Mouse (Mus musculus): ENCODE measurements around the gene Iqgap3. TPM values are rescaled to one million over a fixed set of nuclear protein-coding genes. Genes with fewer than 3 reads are reported as not detected.

Gene Iqgap3
- polyA plus RNA-seq, 1 experiment: 3.8 TPM

DNA sequence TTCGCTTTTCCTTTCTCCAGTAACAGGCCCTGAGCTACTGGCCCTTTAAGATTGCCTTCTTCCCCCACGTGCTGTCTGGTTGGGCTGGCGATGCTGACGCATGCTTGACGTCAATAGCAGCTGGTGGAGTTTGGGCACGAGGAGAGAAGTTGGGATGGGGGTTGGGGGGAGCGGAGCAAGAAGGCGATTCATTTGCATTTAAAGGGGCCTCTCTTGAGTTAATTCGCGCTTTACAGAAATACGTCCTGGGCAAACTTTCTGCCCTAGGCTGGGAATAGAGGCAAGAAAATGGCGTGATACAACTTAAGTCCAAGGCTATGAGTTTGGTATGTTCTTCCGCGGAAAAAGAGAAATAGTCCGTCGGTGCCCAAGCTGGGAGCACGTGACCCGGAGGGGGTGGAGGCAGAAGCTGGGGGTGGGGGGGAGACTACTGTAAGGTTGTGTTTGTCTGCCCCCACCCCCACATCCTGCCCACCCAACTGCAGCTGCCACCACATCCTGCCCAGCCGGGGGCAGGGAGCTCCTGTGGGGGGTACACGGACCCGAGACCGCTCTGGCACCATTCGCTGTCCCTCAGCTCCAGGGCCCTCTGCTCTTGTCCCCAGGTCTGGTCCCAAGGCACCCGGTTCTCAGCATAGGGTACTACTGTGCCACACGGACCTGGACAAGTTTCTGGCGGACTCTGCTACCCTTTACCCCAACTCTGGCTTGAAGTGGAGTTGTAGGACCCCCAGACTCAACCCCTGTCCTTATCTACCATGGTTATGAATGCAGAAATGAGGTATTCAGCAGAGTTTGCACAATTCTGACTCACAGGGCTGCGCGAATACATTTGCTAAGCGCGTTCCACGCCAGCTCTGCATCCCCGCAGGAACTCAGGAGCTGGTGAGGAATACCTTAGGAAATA, 56.8 kb downstream of the Iqgap3 start:
- no peak for TF ChIP-seq CTCF (IDR thresholded peaks at IDR 0.05; ENCODE audit: control insufficient read depth, insufficient read depth, insufficient replicate concordance, low read depth, low read length)
- TF ChIP-seq POLR2A (IDR thresholded peaks at IDR 0.05; ENCODE audit: control insufficient read depth, low read depth, low read length): 0 out of 2 replicates have a peak, but pooled peaks have one; percentile 17
- Histone ChIP-seq H3K27me3 (ENCODE audit: control insufficient read depth, insufficient read depth, low read length) (no peaks in the 10 kb centered on the region), H3K4me3 (ENCODE audit: control insufficient read depth, low read depth, low read length) (peak overlapping the region; percentile 87), H3K4me1 (ENCODE audit: control insufficient read depth, insufficient read depth, low read length) (peaks cover 44% of the 10 kb centered on the region), H3K36me3 (ENCODE audit: control insufficient read depth, insufficient read depth, low read length) (no peaks in the 10 kb centered on the region), H3K27ac (ENCODE audit: control insufficient read depth, insufficient read depth, low read depth, low read length) (peak overlapping the region; percentile 88)

DNA sequence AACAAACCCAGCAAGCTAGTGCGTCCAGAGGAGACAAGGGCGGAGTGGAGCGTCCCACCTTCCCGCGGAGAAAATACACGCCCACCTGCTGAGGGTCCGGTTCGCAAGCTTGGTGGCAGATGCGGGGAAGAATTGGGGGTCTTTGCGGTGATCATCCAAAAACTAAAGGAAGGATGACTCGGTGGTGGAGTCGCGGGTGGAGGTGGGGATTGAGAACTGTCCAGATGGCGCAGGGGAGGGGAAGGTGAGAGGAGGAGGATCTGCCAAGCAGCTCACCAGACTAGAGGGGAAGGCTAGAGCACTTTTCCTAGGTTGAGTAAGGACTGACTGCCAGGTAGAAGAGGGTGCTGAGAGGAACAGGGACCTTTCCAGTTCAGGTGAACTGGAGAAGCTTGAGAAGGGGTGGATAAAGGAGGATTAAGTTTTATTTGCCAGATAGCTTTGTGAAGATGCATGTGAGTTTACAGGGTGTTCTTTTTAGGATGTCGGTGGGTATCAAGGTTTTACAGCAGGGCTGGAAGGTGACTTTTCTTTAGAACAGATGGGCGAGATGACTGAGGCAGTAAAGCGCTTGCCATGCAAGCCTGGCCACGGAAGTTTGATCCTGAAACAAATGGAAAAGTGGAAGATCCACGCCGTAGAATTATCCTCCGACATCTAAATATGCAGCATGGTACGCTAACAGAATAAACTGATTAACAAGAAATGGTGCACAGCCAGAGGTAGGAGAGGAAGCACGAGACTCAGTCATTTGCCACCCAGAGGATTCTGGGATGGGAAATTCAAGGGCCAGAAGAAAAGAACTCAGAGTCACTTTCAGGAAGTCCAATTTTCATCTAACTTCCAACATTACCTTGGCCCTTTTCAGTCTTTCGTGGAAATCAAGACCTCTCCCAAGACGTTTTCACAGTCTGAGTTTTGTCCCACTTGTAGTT, 57.7 kb downstream of the Iqgap3 start:
- peak overlapping the region; percentile 87 for H3K4me3 ChIP-seq (ENCODE audit: control insufficient read depth, low read depth, low read length)
- peaks cover 52% of the 10 kb centered on the region for H3K4me1 ChIP-seq (ENCODE audit: control insufficient read depth, insufficient read depth, low read length)
- no peaks in the 10 kb centered on the region for H3K27me3 ChIP-seq (ENCODE audit: control insufficient read depth, insufficient read depth, low read length)
- H3K36me3 ChIP-seq (ENCODE audit: control insufficient read depth, insufficient read depth, low read length): no peaks in the 10 kb centered on the region
- H3K27ac ChIP-seq (ENCODE audit: control insufficient read depth, insufficient read depth, low read depth, low read length): peak overlapping the region; percentile 88
- no peak for TF ChIP-seq POLR2A (IDR thresholded peaks at IDR 0.05; ENCODE audit: control insufficient read depth, low read depth, low read length)
- TF ChIP-seq CTCF (IDR thresholded peaks at IDR 0.05; ENCODE audit: control insufficient read depth, insufficient read depth, insufficient replicate concordance, low read depth, low read length): no peak

GRCm38 (mm10) chr3:88140178-88140902, 58.6 kb downstream of the Iqgap3 start:
- peak overlapping the region; percentile 91 for H3K27ac ChIP-seq (ENCODE audit: control insufficient read depth, insufficient read depth, low read depth, low read length)
- no peaks in the 10 kb centered on the region for H3K27me3 ChIP-seq (ENCODE audit: control insufficient read depth, insufficient read depth, low read length)
- H3K36me3 ChIP-seq (ENCODE audit: control insufficient read depth, insufficient read depth, low read length): no peaks in the 10 kb centered on the region
- TF ChIP-seq POLR2A (IDR thresholded peaks at IDR 0.05; ENCODE audit: control insufficient read depth, low read depth, low read length) (no peak), CTCF (IDR thresholded peaks at IDR 0.05; ENCODE audit: control insufficient read depth, insufficient read depth, insufficient replicate concordance, low read depth, low read length) (no peak)
- H3K4me3 ChIP-seq (ENCODE audit: control insufficient read depth, low read depth, low read length): no peak overlapping the region
- peaks cover 56% of the 10 kb centered on the region for H3K4me1 ChIP-seq (ENCODE audit: control insufficient read depth, insufficient read depth, low read length)

- Histone ChIP-seq H3K27me3 (ENCODE audit: control insufficient read depth, insufficient read depth, low read length) (no peaks in the 10 kb centered on the region), H3K27ac (ENCODE audit: control insufficient read depth, insufficient read depth, low read depth, low read length) (peak overlapping the region; percentile 91), H3K4me1 (ENCODE audit: control insufficient read depth, insufficient read depth, low read length) (peaks cover 58% of the 10 kb centered on the region), H3K4me3 (ENCODE audit: control insufficient read depth, low read depth, low read length) (no peak overlapping the region), H3K36me3 (ENCODE audit: control insufficient read depth, insufficient read depth, low read length) (no peaks in the 10 kb centered on the region)
- TF ChIP-seq CTCF (IDR thresholded peaks at IDR 0.05; ENCODE audit: control insufficient read depth, insufficient read depth, insufficient replicate concordance, low read depth, low read length) (no peak), POLR2A (IDR thresholded peaks at IDR 0.05; ENCODE audit: control insufficient read depth, low read depth, low read length) (no peak)
These were observed 59.2 kb downstream of the Iqgap3 start for GRCm38 (mm10) chr3:88140903-88141430.

GRCm38 (mm10) chr3:88141439-88141786, 59.6 kb downstream of the Iqgap3 start:
- H3K4me3 ChIP-seq (ENCODE audit: control insufficient read depth, low read depth, low read length): peak overlapping the region; percentile 86
- peaks cover 60% of the 10 kb centered on the region for H3K4me1 ChIP-seq (ENCODE audit: control insufficient read depth, insufficient read depth, low read length)
- H3K27ac ChIP-seq (ENCODE audit: control insufficient read depth, insufficient read depth, low read depth, low read length): peak overlapping the region; percentile 91

GRCm38 (mm10) chr3:88141787-88142523, 60.2 kb downstream of the Iqgap3 start, which contains the start of gene Mef2d:
TSS of gene Mef2d (plus strand) at chr3:88142372.
- peaks cover 61% of the 10 kb centered on the region for H3K4me1 ChIP-seq (ENCODE audit: control insufficient read depth, insufficient read depth, low read length)
- H3K27ac ChIP-seq (ENCODE audit: control insufficient read depth, insufficient read depth, low read depth, low read length): peak within 1 kb of the TSS; percentile 91

More at GRCm38 (mm10) chr3:88141439-88141786, 59.6 kb downstream of the Iqgap3 start:
- H3K27me3 ChIP-seq (ENCODE audit: control insufficient read depth, insufficient read depth, low read length): no peaks in the 10 kb centered on the region
- H3K36me3 ChIP-seq (ENCODE audit: control insufficient read depth, insufficient read depth, low read length): no peaks in the 10 kb centered on the region
- TF ChIP-seq CTCF (IDR thresholded peaks at IDR 0.05; ENCODE audit: control insufficient read depth, insufficient read depth, insufficient replicate concordance, low read depth, low read length) (no peak), POLR2A (IDR thresholded peaks at IDR 0.05; ENCODE audit: control insufficient read depth, low read depth, low read length) (no peak)

More at GRCm38 (mm10) chr3:88141787-88142523, 60.2 kb downstream of the Iqgap3 start, which contains the start of gene Mef2d:
- peak; percentile 89 for TF ChIP-seq POLR2A (IDR thresholded peaks at IDR 0.05; ENCODE audit: control insufficient read depth, low read depth, low read length)
- TF ChIP-seq CTCF (IDR thresholded peaks at IDR 0.05; ENCODE audit: control insufficient read depth, insufficient read depth, insufficient replicate concordance, low read depth, low read length): no peak
- Histone ChIP-seq H3K36me3 (ENCODE audit: control insufficient read depth, insufficient read depth, low read length) (no peaks in the 10 kb centered on the region), H3K4me3 (ENCODE audit: control insufficient read depth, low read depth, low read length) (peak within 1 kb of the TSS; percentile 86), H3K27me3 (ENCODE audit: control insufficient read depth, insufficient read depth, low read length) (no peaks in the 10 kb centered on the region)
